Mouse (Mus musculus): ENCODE measurements at regions not wholly inside any gene's neighbourhood (a gene's known extent, or its start where the extent isn't known, plus 50 kb on each side); places are given as distances from the start of the nearest gene placed in this dataset.

- no peak for DNase-seq
Observed at GRCm38 (mm10) chr1:71751601-71752000, 98.6 kb upstream of the Fn1 start.

- no peak for DNase-seq
Observed at GRCm38 (mm10) chr1:71735606-71736005, 82.6 kb upstream of the Fn1 start.

- no peak for DNase-seq
Observed at GRCm38 (mm10) chr1:71731623-71732022, 78.6 kb upstream of the Fn1 start.

GRCm38 (mm10) chr1:71731011-71731410, 78.0 kb upstream of the Fn1 start:
- DNase-seq: no peak

GRCm38 (mm10) chr1:71728852-71729347, 75.9 kb upstream of the Fn1 start:
- DNase-seq: no peak

- no peak for DNase-seq
Observed at GRCm38 (mm10) chr1:71723816-71724215, 70.8 kb upstream of the Fn1 start.

- DNase-seq: no peak
Observed at GRCm38 (mm10) chr1:71723039-71723397, 70.0 kb upstream of the Fn1 start.

- DNase-seq: no peak
Observed at GRCm38 (mm10) chr1:71722211-71723038, 69.4 kb upstream of the Fn1 start.

Measured in right cerebral cortex, adult 18-20 months (tissue).